Mouse (Mus musculus) midbrain, embryonic 15.5 days (tissue): ENCODE results near the gene Ube2l6. TPM values are rescaled to one million over a fixed set of nuclear protein-coding genes. Genes with fewer than 3 reads are reported as not detected.
A peak's percentile ranks its signal among the peaks of the same experiment; 100 is the strongest.
"Not testable (repeated sequence)": the region's sequence is repeated elsewhere in the genome, so short reads cannot be mapped to it uniquely, and the experiment has no call there.

Source experiments
- ATAC-seq: fragments of 200-750 bp; cut with Nextera tagmentation; replicated peaks from 2 replicates; pipeline ENCODE4 v1.8.0; 2017; ENCODE audit warnings: moderate TSS enrichment
- H3K27ac ChIP-seq: fragments of 300-500 bp; sonication (generic); 2 replicates; pipeline ENCODE4 v1.5.1; 2015; ENCODE audit warnings: mild to moderate bottlenecking, inconsistent platforms
- H3K27me3 ChIP-seq: fragments of 300-500 bp; sonication (generic); replicated peaks from 2 replicates; pipeline ENCODE4 v1.6.1; 2015; ENCODE audit warnings: inconsistent platforms
- H3K36me3 ChIP-seq: fragments of 300-500 bp; sonication (generic); replicated peaks from 2 replicates; pipeline ENCODE4 v1.6.1; 2015; ENCODE audit warnings: inconsistent platforms
- H3K4me1 ChIP-seq: fragments of 300-500 bp; sonication (generic); 2 replicates; pipeline ENCODE4 v1.6.1; 2015; ENCODE audit warnings: inconsistent platforms
- H3K4me2 ChIP-seq: fragments of 300-500 bp; sonication (generic); 2 replicates; pipeline ENCODE4 v1.6.1; 2015; ENCODE audit warnings: inconsistent platforms, mild to moderate bottlenecking, moderate library complexity
- H3K4me3 ChIP-seq: fragments of 300-500 bp; sonication (generic); 2 replicates; pipeline ENCODE4 v1.5.1; 2015; ENCODE audit warnings: mild to moderate bottlenecking, inconsistent platforms
- H3K9ac ChIP-seq: fragments of 300-500 bp; sonication (generic); 2 replicates; pipeline ENCODE4 v1.6.1; 2015; ENCODE audit warnings: mild to moderate bottlenecking, inconsistent platforms
- H3K9me3 ChIP-seq: fragments of 300-500 bp; sonication (generic); 2 replicates; pipeline ENCODE4 v1.6.1; 2016; ENCODE audit warnings: inconsistent platforms
- WGBS: fragments of 180-500 bp; shearing (Covaris S2); methylation state at CpG from one replicate; pipeline ENCODE4 v1.1.7; 2015; ENCODE audit warnings: mixed read lengths; 5-methylcytosine and 5-hydroxymethylcytosine counted together
- polyA plus RNA-seq: library from polyadenylated mRNA; unstranded; fragments of >200 nt; fragmentation: Nextera tagmentation; extraction: Ambion mirVana; gene quantifications from 2 replicates; pipeline ENCODE4 v1.2.1, GENCODE M21; 2015

The Ube2l6 gene
- polyA plus RNA-seq, 1 experiment from 2014 or later: 21.6 TPM

- H3K4me2 ChIP-seq: peak overlapping the region; percentile 98
- WGBS: 10% methylated on average over 13 of the region's 13 CpGs
- peaks cover 11% of the 10 kb centered on the region for H3K4me1 ChIP-seq
- peak; percentile 80 for ATAC-seq
- 0 out of 2 replicates have a peak overlapping the region, but pooled peaks have one; percentile 50 for H3K27ac ChIP-seq
- H3K27me3 ChIP-seq: no peaks in the 10 kb centered on the region
- H3K9ac ChIP-seq: peak overlapping the region; percentile 55
- peak overlapping the region; percentile 48 for H3K4me3 ChIP-seq
- no peaks in the 10 kb centered on the region for H3K36me3 ChIP-seq
- H3K9me3 ChIP-seq: no peaks in the 10 kb centered on the region
Observed at GRCm38 (mm10) chr2:84797833-84798492, 665 bp upstream of the Ube2l6 start.

GRCm38 (mm10) chr2:84799041-84799561 lies 473 bp downstream of the Ube2l6 start:
- Histone ChIP-seq H3K4me2 (peak overlapping the region; percentile 98), H3K4me1 (peaks cover 11% of the 10 kb centered on the region), H3K27ac (peak overlapping the region; percentile 50; the same call in 1 of the 2 replicates), H3K9ac (peak overlapping the region; percentile 55), H3K9me3 (no peaks in the 10 kb centered on the region), H3K27me3 (no peaks in the 10 kb centered on the region), H3K4me3 (peak overlapping the region; percentile 48), H3K36me3 (no peaks in the 10 kb centered on the region)
- ATAC-seq: peak; percentile 68
- 0% methylated on average over 16 of the region's 16 CpGs for WGBS

GRCm38 (mm10) chr2:84800304-84800703 lies 1.7 kb downstream of the Ube2l6 start:
- Histone ChIP-seq H3K27me3 (no peaks in the 10 kb centered on the region), H3K9me3 (no peaks in the 10 kb centered on the region), H3K4me2 (no peak overlapping the region), H3K36me3 (no peaks in the 10 kb centered on the region), H3K4me3 (no peak overlapping the region), H3K9ac (no peak overlapping the region), H3K27ac (no peak overlapping the region), H3K4me1 (peaks cover 11% of the 10 kb centered on the region)
- no peak for ATAC-seq
- 83% methylated on average over 4 of the region's 4 CpGs for WGBS

GRCm38 (mm10) chr2:84801223-84801622 lies 2.6 kb downstream of the Ube2l6 start:
- H3K9me3 ChIP-seq, H3K27me3 ChIP-seq, ATAC-seq, H3K36me3 ChIP-seq, H3K9ac ChIP-seq, H3K4me2 ChIP-seq, H3K27ac ChIP-seq, H3K4me3 ChIP-seq: not testable (repeated sequence)
- peaks cover 11% of the 10 kb centered on the region for H3K4me1 ChIP-seq
- 84% methylated on average over 5 of the region's 5 CpGs for WGBS

GRCm38 (mm10) chr2:84803963-84804362 lies 5.3 kb downstream of the Ube2l6 start:
- Histone ChIP-seq H3K36me3 (no peaks in the 10 kb centered on the region), H3K9ac (no peak overlapping the region), H3K27me3 (no peaks in the 10 kb centered on the region), H3K9me3 (no peaks in the 10 kb centered on the region), H3K4me1 (peaks cover 7% of the 10 kb centered on the region), H3K4me3 (no peak overlapping the region), H3K4me2 (no peak overlapping the region), H3K27ac (no peak overlapping the region)
- 89% methylated on average over 7 of the region's 7 CpGs for WGBS
- ATAC-seq: no peak

DNA sequence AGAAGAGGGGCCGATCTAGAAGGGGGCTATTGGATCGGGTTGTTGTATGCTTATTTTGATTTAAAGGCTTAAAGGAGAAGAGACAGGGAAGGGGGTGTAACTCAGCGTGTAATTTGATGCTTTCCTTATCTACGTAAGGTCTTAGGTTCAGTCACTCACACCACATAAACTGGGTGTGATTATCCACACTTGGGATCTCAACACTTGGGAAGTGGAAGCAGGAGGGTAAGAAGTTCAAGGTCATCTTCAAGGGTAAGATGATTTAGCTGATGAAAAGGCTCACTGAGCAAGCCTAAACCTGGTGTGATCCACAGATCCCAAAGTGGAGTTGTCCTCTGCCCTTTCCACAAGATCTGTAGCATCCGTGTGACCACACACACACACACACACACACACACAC lies 7.9 kb downstream of the Ube2l6 start:
- H3K4me1 ChIP-seq: peaks cover 4% of the 10 kb centered on the region; the same call in 1 of the 2 replicates
- H3K36me3 ChIP-seq: no peaks in the 10 kb centered on the region
- H3K4me3 ChIP-seq: no peak overlapping the region
- WGBS: 80% methylated on average over 5 of the region's 5 CpGs
- no peak overlapping the region for H3K9ac ChIP-seq
- H3K9me3 ChIP-seq: no peaks in the 10 kb centered on the region
- no peak overlapping the region for H3K4me2 ChIP-seq
- no peaks in the 10 kb centered on the region for H3K27me3 ChIP-seq
- ATAC-seq: no peak
- H3K27ac ChIP-seq: no peak overlapping the region

GRCm38 (mm10) chr2:84809330-84809729 lies 10.7 kb downstream of the Ube2l6 start:
- peaks cover 4% of the 10 kb centered on the region; the same call in 1 of the 2 replicates for H3K4me1 ChIP-seq
- H3K9ac ChIP-seq: no peak overlapping the region
- H3K9me3 ChIP-seq: no peaks in the 10 kb centered on the region
- H3K27me3 ChIP-seq: no peaks in the 10 kb centered on the region
- no peaks in the 10 kb centered on the region for H3K36me3 ChIP-seq
- H3K4me3 ChIP-seq: no peak overlapping the region
- no peak overlapping the region for H3K4me2 ChIP-seq
- H3K27ac ChIP-seq: no peak overlapping the region
- ATAC-seq: no peak

- no peak overlapping the region for H3K4me2 ChIP-seq
- H3K4me3 ChIP-seq: no peak overlapping the region
- H3K27me3 ChIP-seq: no peaks in the 10 kb centered on the region
- H3K27ac ChIP-seq: no peak overlapping the region
- ATAC-seq: peak; percentile 31; the same call in 1 of the 2 replicates
- 77% methylated on average over 6 of the region's 6 CpGs for WGBS
- H3K36me3 ChIP-seq: no peaks in the 10 kb centered on the region
- H3K9me3 ChIP-seq: no peaks in the 10 kb centered on the region
- no peak overlapping the region for H3K9ac ChIP-seq
- H3K4me1 ChIP-seq: peaks cover 4% of the 10 kb centered on the region; the same call in 1 of the 2 replicates
Observed at GRCm38 (mm10) chr2:84810526-84810885, 11.9 kb downstream of the Ube2l6 start.

DNA sequence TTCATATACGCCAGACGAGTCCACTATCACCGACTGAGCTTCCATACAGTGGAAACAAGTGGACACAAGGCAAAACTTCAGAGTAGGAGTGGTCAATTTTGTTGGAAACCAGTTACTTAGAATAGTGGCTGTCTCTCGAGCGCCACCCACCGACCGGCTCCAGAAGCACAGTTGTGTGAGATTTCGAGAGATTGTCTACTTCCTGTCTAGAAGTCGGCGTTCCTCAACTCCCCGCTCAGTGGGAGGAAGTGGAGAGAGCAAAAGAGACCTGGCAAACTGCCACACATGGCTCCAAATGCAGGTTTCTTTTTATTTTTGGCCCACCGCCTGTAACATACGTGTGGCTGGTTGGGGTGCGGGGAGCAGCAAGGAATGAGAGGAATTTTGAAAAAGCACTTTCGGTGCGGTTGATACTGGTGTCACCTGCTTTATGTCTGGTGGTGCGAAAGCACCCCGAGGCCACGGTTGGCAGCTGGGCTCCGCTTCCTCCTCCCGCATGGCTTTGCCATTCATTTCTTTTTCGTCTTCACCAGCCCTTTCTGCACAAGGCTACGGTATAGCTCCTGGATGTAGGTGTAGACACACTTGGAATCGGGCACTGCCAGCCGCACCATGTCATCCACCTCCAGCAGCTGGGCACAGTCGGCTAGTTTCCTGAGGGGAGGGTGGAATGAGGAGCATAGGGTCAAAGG lies 12.4 kb downstream of the Ube2l6 start:
- peak overlapping the region; percentile 14; the same call in 1 of the 2 replicates for H3K4me3 ChIP-seq
- peak; percentile 41 for ATAC-seq
- WGBS: 40% methylated on average over 26 of the region's 26 CpGs

DNA sequence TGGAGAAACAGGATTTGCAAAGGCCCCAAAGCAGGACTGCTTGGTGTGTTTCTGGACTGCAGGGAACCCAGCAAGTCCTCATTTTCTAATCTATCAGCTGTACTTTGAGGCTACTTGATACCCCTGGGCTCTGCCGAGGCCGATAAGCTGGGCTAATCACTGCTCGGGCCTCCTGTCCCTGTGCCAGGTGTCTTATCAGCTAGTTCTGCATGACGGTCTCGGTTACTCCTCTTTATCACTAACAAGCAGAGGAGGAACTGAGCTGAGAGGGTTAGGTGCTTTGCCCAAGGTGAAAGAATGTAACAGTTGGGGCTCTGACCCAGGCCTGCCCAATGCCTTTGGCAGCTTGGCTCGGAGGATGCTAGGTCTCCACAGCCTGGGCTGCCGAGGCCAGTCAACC lies 13.3 kb downstream of the Ube2l6 start:
- Histone ChIP-seq H3K36me3 (no peaks in the 10 kb centered on the region), H3K4me1 (peaks cover 4% of the 10 kb centered on the region; the same call in 1 of the 2 replicates), H3K9ac (no peak overlapping the region), H3K4me3 (no peak overlapping the region), H3K27me3 (no peaks in the 10 kb centered on the region), H3K4me2 (no peak overlapping the region), H3K27ac (no peak overlapping the region), H3K9me3 (no peaks in the 10 kb centered on the region)
- 86% methylated on average over 7 of the region's 7 CpGs for WGBS
- ATAC-seq: no peak

More for the DNA sequence above, 12.4 kb downstream of the Ube2l6 start:
- Histone ChIP-seq H3K36me3 (no peaks in the 10 kb centered on the region), H3K4me2 (peak overlapping the region; percentile 45), H3K27me3 (no peaks in the 10 kb centered on the region), H3K9me3 (no peaks in the 10 kb centered on the region), H3K27ac (no peak overlapping the region), H3K9ac (no peak overlapping the region), H3K4me1 (peaks cover 4% of the 10 kb centered on the region; the same call in 1 of the 2 replicates)

GRCm38 (mm10) chr2:84812676-84813075 lies 14.0 kb downstream of the Ube2l6 start:
- ATAC-seq: no peak
- Histone ChIP-seq H3K27me3 (no peaks in the 10 kb centered on the region), H3K4me3 (no peak overlapping the region), H3K27ac (no peak overlapping the region), H3K4me2 (no peak overlapping the region), H3K4me1 (peaks cover 4% of the 10 kb centered on the region; the same call in 1 of the 2 replicates), H3K9me3 (no peaks in the 10 kb centered on the region), H3K9ac (no peak overlapping the region), H3K36me3 (no peaks in the 10 kb centered on the region)
- WGBS: 76% methylated on average over 6 of the region's 6 CpGs

- WGBS: 74% methylated on average over 3 of the region's 3 CpGs
- Histone ChIP-seq H3K9ac (no peak overlapping the region), H3K27me3 (peaks cover 5% of the 10 kb centered on the region; the same call in 1 of the 2 replicates), H3K4me1 (no peaks in the 10 kb centered on the region), H3K9me3 (no peaks in the 10 kb centered on the region), H3K36me3 (no peaks in the 10 kb centered on the region), H3K4me3 (no peak overlapping the region), H3K4me2 (no peak overlapping the region), H3K27ac (no peak overlapping the region)
- ATAC-seq: no peak
Observed at GRCm38 (mm10) chr2:84819861-84820260, 21.2 kb downstream of the Ube2l6 start.
